Mouse (Mus musculus) kidney, postnatal 4 days (tissue): ENCODE data around the gene Mcub.

Experiments
- DNase-seq, 2 experiments: peaks; one replicate each; pipeline ENCODE4 v3.0.0; 2021; ENCODE audit warnings: mixed read lengths in 2 of 2

Mcub gene

DNA sequence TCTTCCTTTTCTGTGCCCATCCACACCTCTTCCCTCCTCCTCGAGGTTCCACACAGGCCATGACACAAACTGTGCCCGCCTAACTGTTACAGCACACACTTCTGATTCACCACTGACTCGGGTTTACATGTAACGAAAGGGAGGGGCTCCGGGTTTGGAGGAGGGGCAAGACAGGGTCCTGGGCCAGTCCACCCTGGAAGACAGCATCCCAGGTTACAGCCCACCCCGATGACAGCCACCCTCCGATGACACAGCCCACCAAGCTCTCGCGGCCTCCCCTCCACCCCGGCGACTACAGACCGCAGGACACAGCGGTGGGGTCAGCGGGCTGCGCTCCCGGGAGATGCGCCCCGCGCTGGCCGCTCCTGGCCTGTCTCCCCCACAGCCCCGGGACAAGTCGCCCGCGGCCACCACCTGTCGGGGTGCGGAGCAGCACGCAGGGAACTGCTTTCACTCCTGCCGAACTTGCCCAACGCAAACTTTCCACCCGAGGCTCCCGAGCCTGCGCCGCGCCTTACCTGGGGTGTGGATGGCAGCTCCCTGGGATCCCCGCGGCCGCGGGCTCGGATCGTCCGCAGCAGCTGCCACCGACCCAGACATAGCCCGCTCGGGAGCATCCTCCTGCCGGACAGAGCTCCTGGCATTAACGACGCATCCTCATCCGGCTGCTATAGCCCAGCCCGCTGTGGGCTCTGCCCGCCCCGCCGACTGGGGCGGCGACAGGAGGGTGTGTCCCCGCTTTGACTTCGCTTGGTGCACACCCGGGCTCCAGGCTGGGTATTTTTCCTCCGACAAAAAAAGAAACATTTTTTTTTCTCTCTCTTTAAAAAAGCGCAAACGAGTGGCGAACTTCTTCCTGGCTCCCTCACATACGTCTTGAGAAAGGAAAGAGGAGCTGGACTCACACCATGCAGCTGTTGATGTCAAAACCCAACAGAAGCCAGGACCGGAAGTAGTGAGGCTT lies at the start of gene Mcub:
Mcub (minus strand) TSS at position 775 of the 964 bp plus-strand sequence.
- DNase-seq, result peak; percentile 45 to 59

GRCm38 (mm10) chr3:130012943-130013342 lies 42.9 kb upstream of the Mcub start:
- no peak for DNase-seq

- DNase-seq, result no peak
These were observed 41.2 kb upstream of the Mcub start for GRCm38 (mm10) chr3:130011236-130011635.

GRCm38 (mm10) chr3:130006141-130006540 lies 36.1 kb upstream of the Mcub start:
- DNase-seq, result no peak

- DNase-seq, result no peak
These were observed 30.9 kb upstream of the Mcub start for GRCm38 (mm10) chr3:130000926-130001325.

- DNase-seq, result no peak
These were observed 28.5 kb upstream of the Mcub start for GRCm38 (mm10) chr3:129998526-129998925.

DNA sequence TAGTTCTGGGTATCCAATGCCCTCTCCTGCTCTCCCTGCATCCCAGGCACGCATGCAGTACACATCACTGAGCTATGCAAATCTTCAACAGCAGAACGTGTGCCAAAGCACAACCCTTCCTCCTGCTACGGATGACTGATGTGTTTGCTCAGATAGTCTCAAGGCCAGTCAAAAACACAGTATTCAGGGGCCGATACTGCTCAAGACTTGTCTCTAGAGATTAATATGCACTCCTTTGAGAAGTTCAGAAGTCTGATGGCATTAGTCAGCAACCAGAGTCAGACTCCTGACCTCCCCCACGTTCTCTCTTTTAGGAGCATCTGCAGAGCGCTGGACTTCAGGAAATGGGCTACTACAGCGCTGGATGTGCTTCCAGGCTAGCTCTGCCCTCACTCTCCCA lies 28.0 kb upstream of the Mcub start:
- no peak for DNase-seq

DNA sequence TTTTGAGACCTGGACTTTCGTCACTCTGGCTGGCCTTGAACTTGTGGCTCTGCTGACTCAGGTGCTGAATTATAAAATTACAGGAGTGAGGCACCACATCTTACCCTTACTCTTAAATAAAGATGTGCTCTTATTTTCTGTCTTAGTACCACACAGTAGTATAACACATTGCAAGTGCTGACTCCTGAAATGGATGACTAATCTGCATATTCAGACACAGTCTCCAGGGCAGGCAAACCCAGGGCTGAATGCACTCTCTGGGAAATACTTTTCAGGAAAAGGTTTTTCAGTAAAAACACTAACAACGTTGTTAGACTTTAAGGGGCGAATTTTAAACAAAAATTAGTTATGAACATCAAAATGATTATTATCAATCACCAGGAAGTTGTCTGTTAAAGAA lies 27.3 kb upstream of the Mcub start:
- DNase-seq, result no peak

- DNase-seq, result no peak
These were observed 17.3 kb upstream of the Mcub start for GRCm38 (mm10) chr3:129987297-129987696.

GRCm38 (mm10) chr3:129985335-129985734 lies 15.3 kb upstream of the Mcub start:
- DNase-seq, result peak in 1 of 2 experiments; percentile 24

DNA sequence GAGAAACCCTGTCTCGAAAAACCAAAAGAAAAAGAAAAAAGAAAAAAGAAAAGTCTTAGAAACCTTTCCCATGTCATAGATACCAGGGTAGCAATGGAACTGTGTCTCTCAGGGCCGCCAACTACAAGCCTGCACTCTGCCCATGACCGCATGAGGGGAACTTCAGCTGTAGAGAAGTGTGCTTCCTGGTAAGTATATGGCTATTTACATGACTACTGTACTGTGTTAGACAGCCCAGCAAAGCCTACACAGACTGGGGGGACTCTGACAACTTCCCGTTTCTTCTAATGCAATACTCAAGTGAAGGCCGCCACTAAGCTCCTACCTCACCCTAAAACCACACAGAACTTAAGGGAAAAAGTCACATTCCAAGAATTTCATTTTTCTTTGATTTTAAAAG lies 14.8 kb upstream of the Mcub start:
- DNase-seq, result no peak

GRCm38 (mm10) chr3:129982271-129982670 lies 12.3 kb upstream of the Mcub start:
- DNase-seq, result no peak

DNA sequence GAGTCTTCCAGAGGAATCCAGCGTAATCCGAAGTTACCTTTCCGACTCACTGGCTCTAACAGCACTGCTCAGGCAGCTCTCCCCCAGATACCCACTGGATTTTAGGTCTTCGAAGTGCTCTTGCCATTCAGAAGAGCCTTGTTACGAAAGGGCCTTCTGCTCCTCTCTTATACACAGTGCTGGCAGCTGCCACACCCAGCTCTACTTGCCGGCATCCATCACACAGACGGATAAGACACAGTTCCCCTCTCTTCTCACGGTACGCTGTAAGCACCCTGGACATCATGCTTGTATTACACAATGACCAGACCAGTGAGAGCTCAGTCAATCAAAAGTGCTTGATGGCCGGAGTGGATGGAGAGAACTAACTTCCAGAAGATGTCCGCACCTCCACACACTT lies 11.8 kb upstream of the Mcub start:
- DNase-seq, result no peak

DNA sequence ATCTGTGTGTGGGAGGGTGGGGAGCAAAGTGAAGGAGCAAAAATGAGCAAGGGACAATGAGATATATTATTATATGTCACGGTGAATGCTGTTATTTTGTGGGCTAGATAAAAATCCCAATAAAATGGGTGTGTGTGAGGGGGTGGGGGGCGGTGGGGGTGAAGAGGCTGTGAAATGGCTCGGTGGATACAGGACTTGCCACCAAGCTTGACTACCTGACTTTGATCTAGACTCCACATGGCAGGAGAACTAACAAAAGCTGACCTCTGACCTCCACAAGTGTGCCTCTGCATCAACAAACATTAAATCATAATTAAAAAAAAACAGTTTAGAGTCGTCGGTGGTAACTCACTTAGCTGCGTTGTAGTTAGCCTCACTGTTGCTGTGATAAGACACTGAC lies 9.5 kb upstream of the Mcub start:
- DNase-seq, result no peak

DNA sequence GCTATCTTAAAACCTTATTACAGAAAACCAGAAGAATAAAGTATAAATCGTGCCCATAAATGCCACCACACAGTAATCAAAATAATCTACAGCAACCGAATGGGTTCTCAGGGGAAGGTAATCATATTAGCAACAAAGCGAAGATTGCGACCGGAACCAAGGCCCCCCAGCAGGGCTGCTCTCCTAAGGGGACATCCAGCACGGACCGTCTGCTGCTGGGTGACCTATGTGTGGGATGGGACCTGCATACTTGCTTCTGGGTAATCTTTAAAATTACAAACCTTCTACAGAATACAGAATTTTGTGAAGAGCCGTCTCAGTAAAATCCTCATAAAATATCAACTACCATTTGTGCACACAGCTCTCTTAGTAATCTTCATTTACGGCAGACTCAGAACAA lies 8.7 kb upstream of the Mcub start:
- no peak for DNase-seq

GRCm38 (mm10) chr3:129976317-129976716 lies 6.3 kb upstream of the Mcub start:
- DNase-seq, result no peak

DNA sequence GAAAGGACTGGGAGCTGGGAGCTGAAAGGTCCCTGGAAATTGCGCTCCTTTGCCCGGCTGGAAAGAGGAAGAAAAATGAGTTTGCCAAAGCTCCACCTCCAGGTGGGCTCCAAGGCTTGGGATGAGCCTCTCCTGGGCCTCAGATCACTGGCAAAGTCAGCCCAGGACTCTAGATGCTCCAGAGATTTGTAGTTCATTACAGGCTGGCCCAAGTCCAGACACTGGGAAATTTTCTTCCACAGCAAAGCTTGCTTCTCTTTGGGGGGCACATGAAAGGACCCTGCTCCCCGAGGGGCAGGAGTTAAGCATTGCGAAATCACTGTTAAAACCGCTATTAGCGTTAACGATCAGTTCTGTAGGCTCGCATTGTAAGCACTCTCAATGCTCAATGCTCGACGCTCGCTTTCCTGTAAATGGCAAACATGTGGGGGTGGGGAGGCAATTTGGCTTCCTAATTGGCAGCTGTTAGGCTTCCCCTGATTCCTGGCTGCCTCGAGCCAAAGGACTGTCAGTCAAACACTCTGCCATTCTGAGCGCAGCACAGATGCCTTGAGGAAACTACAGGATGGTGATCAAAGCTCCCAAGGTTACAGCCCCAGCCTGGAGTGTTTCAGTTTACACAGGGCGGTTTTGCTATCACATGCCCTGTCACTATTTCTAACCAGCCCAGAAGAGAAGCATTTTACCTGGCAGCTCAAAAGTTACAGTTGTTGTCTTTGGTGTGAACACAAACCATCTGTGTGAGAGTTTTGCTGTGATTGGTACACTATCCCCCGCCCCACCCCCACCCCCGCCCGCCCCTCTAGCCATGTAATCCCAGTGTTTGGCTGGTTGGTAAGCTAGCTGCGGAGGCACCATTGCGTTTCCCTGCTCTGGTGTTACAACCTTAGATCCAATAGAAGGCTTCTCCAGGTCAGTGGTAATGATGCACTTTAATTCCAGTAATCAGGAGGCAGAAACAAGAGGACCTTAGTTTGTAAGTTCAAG lies 816 bp upstream of the Mcub start:
- peak; percentile 25 to 46 for DNase-seq

DNA sequence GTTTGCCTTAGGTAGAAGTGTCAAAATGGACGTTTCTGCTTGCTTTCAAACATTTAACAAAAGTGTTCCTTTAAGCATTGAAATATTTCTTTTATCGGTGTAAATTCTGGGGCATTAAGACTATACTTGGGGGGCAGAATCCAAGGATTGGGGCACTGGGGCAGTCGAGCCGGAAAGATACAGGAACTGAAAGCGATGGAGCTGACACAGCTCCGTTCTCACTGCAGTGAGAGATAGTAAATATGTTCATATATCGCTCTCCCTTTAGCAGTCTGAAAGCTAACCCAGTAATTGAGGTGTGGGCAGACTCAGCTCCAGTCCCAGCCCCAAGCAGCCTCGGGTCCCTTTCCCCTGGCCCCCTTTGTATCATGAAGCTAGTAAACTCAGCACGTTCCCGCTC lies 975 bp downstream of the Mcub start:
- no peak for DNase-seq

GRCm38 (mm10) chr3:129967874-129968273 lies 2.1 kb downstream of the Mcub start:
- no peak for DNase-seq

GRCm38 (mm10) chr3:129964681-129965080 lies 5.3 kb downstream of the Mcub start:
- DNase-seq, result no peak

GRCm38 (mm10) chr3:129962533-129962932 lies 7.5 kb downstream of the Mcub start:
- DNase-seq, result no peak

- DNase-seq, result no peak
These were observed 16.7 kb downstream of the Mcub start for GRCm38 (mm10) chr3:129953296-129953695.

GRCm38 (mm10) chr3:129949158-129949773 lies 20.7 kb downstream of the Mcub start:
- DNase-seq, result no peak
